Mouse (Mus musculus) embryonic facial prominence, embryonic 14.5 days (tissue): ENCODE results near the gene Akap13. TPM values are rescaled to one million over a fixed set of nuclear protein-coding genes. Genes with fewer than 3 reads are reported as not detected.

Source experiments
- ATAC-seq: fragments of 200-750 bp; cut with Nextera tagmentation; 2 replicates; pipeline ENCODE4 v1.8.0; 2017; ENCODE audit warnings: low read depth, moderate number of reproducible peaks, moderate TSS enrichment
- DNase-seq: peaks from one replicate; pipeline ENCODE4 v3.0.0-alpha.2; 2015; ENCODE audit warnings: low spot score
- H3K27ac ChIP-seq: fragments of 300-500 bp; sonication (generic); replicated peaks from 2 replicates; pipeline ENCODE4 v1.5.1; 2014; ENCODE audit warnings: low read depth, mild to moderate bottlenecking, low read length, moderate library complexity
- H3K27me3 ChIP-seq: fragments of 300-500 bp; sonication (generic); replicated peaks from 2 replicates; pipeline ENCODE4 v1.6.1; 2014; ENCODE audit warnings: low read length; ENCODE audit not compliant: control insufficient read depth, insufficient read depth
- H3K36me3 ChIP-seq: fragments of 300-500 bp; sonication (generic); 2 replicates; pipeline ENCODE4 v1.6.1; 2014; ENCODE audit warnings: low read length, mixed read lengths; ENCODE audit not compliant: control insufficient read depth, insufficient read depth
- H3K4me1 ChIP-seq: fragments of 300-500 bp; sonication (generic); 2 replicates; pipeline ENCODE4 v1.6.1; 2014; ENCODE audit warnings: antibody characterized with exemption, low read length; ENCODE audit not compliant: control insufficient read depth, insufficient read depth
- H3K4me2 ChIP-seq: fragments of 300-500 bp; sonication (generic); 2 replicates; pipeline ENCODE4 v1.6.1; 2014; ENCODE audit warnings: low read depth, mild to moderate bottlenecking, low read length, moderate library complexity, mixed read lengths
- H3K4me3 ChIP-seq: fragments of 300-500 bp; sonication (generic); 2 replicates; pipeline ENCODE4 v1.5.1; 2014; ENCODE audit warnings: low read depth, mild to moderate bottlenecking, low read length
- H3K9ac ChIP-seq: fragments of 300-500 bp; sonication (generic); 2 replicates; pipeline ENCODE4 v1.6.1; 2014; ENCODE audit warnings: low read depth, mild to moderate bottlenecking, low read length, moderate library complexity, mixed read lengths
- H3K9me3 ChIP-seq: fragments of 300-500 bp; sonication (generic); 2 replicates; pipeline ENCODE4 v1.6.1; 2016; ENCODE audit warnings: low read length; ENCODE audit not compliant: control insufficient read depth
- WGBS: fragments of 180-500 bp; shearing (Covaris S2); extraction: QIAGEN DNeasy Blood & Tissue Kit; methylation state at CpG from one replicate; pipeline ENCODE4 v1.1.7; 2014; 5-methylcytosine and 5-hydroxymethylcytosine counted together
- polyA plus RNA-seq: library from polyadenylated mRNA; unstranded; fragments of >200 nt; fragmentation: Nextera tagmentation; extraction: Ambion mirVana; gene quantifications from 2 replicates; pipeline ENCODE4 v1.2.1, GENCODE M21; 2014

The Akap13 gene
- polyA plus RNA-seq, 1 experiment from 2014 or later = 57.3 TPM

GRCm38 (mm10) chr7:75620395-75620960, 165.1 kb downstream of the Akap13 start:
- no peak for DNase-seq
- no peaks in the 10 kb centered on the region for H3K4me1 ChIP-seq
- H3K9me3 ChIP-seq = no peaks in the 10 kb centered on the region
- no peak for ATAC-seq
- WGBS = 85% methylated on average over 3 of the region's 3 CpGs
- H3K4me3 ChIP-seq = no peak overlapping the region
- H3K27me3 ChIP-seq = no peaks in the 10 kb centered on the region
- no peak overlapping the region for H3K27ac ChIP-seq
- no peak overlapping the region for H3K4me2 ChIP-seq
- H3K36me3 ChIP-seq = peaks cover 11% of the 10 kb centered on the region; the same call in 1 of the 2 replicates
- no peak overlapping the region for H3K9ac ChIP-seq

GRCm38 (mm10) chr7:75620976-75621375, 165.6 kb downstream of the Akap13 start:
- no peak overlapping the region for H3K4me2 ChIP-seq
- H3K9me3 ChIP-seq = no peaks in the 10 kb centered on the region
- no peak overlapping the region for H3K4me3 ChIP-seq
- no peak for DNase-seq
- ATAC-seq = no peak
- WGBS = 86% methylated on average over 4 of the region's 4 CpGs
- H3K27me3 ChIP-seq = no peaks in the 10 kb centered on the region
- no peak overlapping the region for H3K9ac ChIP-seq
- H3K36me3 ChIP-seq = peaks cover 10% of the 10 kb centered on the region; the same call in 1 of the 2 replicates
- no peaks in the 10 kb centered on the region for H3K4me1 ChIP-seq
- no peak overlapping the region for H3K27ac ChIP-seq

DNA sequence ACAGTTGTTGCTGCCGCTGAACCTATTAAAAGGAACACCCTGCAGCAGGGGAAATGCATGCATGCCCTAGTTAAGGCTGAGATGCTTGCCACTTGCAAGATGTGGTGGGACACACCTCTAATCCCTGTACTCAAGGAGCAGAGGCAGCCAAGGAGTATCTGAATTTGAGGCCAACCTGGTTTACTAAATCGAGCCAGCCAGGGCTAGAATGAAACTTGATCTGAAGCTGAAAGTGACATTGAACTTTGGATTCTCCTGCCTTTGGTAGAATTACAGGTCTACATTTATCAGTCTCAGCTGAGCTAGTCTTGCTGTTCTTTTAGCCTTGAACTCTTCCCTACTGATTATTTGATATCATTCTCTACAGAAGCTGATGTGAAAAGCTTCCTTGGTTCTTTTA, 172.5 kb downstream of the Akap13 start:
- ATAC-seq = no peak
- H3K4me1 ChIP-seq = peaks cover 3% of the 10 kb centered on the region; the same call in 1 of the 2 replicates
- no peak overlapping the region for H3K4me3 ChIP-seq
- H3K36me3 ChIP-seq = 0 out of 2 replicates have a peak, but pooled peaks cover 10% of the 10 kb centered on the region
- no peak for DNase-seq
- 47% methylated on average over 2 of the region's 2 CpGs for WGBS
- no peaks in the 10 kb centered on the region for H3K9me3 ChIP-seq
- no peak overlapping the region for H3K9ac ChIP-seq
- H3K4me2 ChIP-seq = no peak overlapping the region
- no peaks in the 10 kb centered on the region for H3K27me3 ChIP-seq
- no peak overlapping the region for H3K27ac ChIP-seq

DNA sequence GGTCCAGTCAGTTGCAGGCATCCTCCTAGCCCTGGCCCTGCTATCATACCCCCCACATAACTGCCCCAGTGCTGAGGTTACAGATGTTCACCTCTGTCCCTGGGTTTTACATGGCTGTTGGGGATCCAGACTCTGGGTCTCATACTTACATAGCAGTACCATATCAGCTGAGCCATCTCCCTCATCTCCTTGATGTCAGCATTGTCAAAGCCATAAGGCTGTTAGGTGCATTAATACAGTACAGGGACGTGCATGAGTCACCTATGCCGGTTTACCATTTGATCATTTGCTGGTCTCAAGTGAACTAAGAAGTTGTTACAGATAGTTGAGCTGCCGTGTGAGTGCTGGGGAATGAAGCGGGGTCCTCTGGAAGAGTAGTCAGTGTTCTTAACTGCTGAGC, 174.3 kb downstream of the Akap13 start:
- no peak for DNase-seq
- no peak for ATAC-seq
- H3K9me3 ChIP-seq = no peaks in the 10 kb centered on the region
- peaks cover 3% of the 10 kb centered on the region; the same call in 1 of the 2 replicates for H3K4me1 ChIP-seq
- no peak overlapping the region for H3K4me3 ChIP-seq
- H3K9ac ChIP-seq = no peak overlapping the region
- no peaks in the 10 kb centered on the region for H3K27me3 ChIP-seq
- 85% methylated on average over 4 of the region's 4 CpGs for WGBS
- 0 out of 2 replicates have a peak, but pooled peaks cover 9% of the 10 kb centered on the region for H3K36me3 ChIP-seq
- no peak overlapping the region for H3K27ac ChIP-seq
- H3K4me2 ChIP-seq = no peak overlapping the region

GRCm38 (mm10) chr7:75632941-75633340, 177.6 kb downstream of the Akap13 start:
- ATAC-seq (no peak), DNase-seq (no peak)
- 70% methylated on average over 3 of the region's 3 CpGs for WGBS
- Histone ChIP-seq H3K9me3 (no peaks in the 10 kb centered on the region), H3K27ac (no peak overlapping the region), H3K4me3 (no peak overlapping the region), H3K36me3 (no peaks in the 10 kb centered on the region), H3K27me3 (no peaks in the 10 kb centered on the region), H3K4me2 (no peak overlapping the region), H3K4me1 (peaks cover 3% of the 10 kb centered on the region; the same call in 1 of the 2 replicates), H3K9ac (no peak overlapping the region)

- ATAC-seq = no peak
- no peaks in the 10 kb centered on the region for H3K27me3 ChIP-seq
These were observed 178.1 kb downstream of the Akap13 start for GRCm38 (mm10) chr7:75633393-75633792.

GRCm38 (mm10) chr7:75633807-75634526, 178.6 kb downstream of the Akap13 start:
- ATAC-seq (no peak), DNase-seq (no peak)
- no peak overlapping the region for H3K4me3 ChIP-seq
- WGBS = 79% methylated on average over 7 of the region's 7 CpGs
- no peak overlapping the region for H3K27ac ChIP-seq
- no peaks in the 10 kb centered on the region for H3K36me3 ChIP-seq
- H3K27me3 ChIP-seq = no peaks in the 10 kb centered on the region
- no peak overlapping the region for H3K9ac ChIP-seq
- peaks cover 3% of the 10 kb centered on the region; the same call in 1 of the 2 replicates for H3K4me1 ChIP-seq
- H3K4me2 ChIP-seq = no peak overlapping the region
- H3K9me3 ChIP-seq = no peaks in the 10 kb centered on the region

More at GRCm38 (mm10) chr7:75633393-75633792, 178.1 kb downstream of the Akap13 start:
- Histone ChIP-seq H3K27ac (no peak overlapping the region), H3K4me2 (no peak overlapping the region), H3K9me3 (no peaks in the 10 kb centered on the region), H3K4me3 (no peak overlapping the region), H3K4me1 (peaks cover 3% of the 10 kb centered on the region; the same call in 1 of the 2 replicates), H3K9ac (no peak overlapping the region), H3K36me3 (no peaks in the 10 kb centered on the region)
- no peak for DNase-seq

DNA sequence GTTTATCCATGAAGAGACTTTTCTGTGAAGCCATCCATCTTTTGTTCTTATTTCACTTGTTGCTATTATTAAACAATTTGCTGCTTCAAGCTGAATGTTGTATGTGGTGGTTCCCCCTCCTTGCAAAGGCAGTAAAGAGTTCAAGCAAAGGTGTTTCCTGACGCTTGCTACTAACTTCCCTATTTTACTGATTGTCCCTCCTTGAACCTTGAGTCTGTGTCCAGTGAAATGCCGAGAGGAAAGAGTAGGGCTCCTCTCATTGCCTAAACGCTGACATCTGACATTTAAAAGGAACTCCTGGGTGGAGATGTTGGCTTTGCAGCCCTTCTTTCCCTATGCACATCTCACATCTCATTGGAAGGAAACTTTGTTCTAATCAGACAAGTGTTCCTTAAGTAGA, 183.4 kb downstream of the Akap13 start:
- no peak overlapping the region for H3K4me2 ChIP-seq
- peaks cover 26% of the 10 kb centered on the region for H3K4me1 ChIP-seq
- no peak overlapping the region for H3K9ac ChIP-seq
- H3K9me3 ChIP-seq = no peaks in the 10 kb centered on the region
- H3K36me3 ChIP-seq = no peaks in the 10 kb centered on the region
- H3K27me3 ChIP-seq = no peaks in the 10 kb centered on the region
- DNase-seq = no peak
- ATAC-seq = no peak
- WGBS = 53% methylated on average over 3 of the region's 3 CpGs
- peak overlapping the region; percentile 57; the same call in 1 of the 2 replicates for H3K27ac ChIP-seq
- no peak overlapping the region for H3K4me3 ChIP-seq
